Comparison of ENCODE assay signal across 22 mouse cellular contexts in genomic region chr4:24758954-24759353, GRCm38 (mm10).
DNase-seq lines count a peak whose midpoint lies in the region; ATAC-seq lines count a peak whose summit lies in the region.
"Had no signal": no experiment of that assay in that cellular context is flagged by ENCODE, and none has a peak within 500 bp of the region (broad histone marks: within the 10 kb centered on the region; RNA-seq: fewer than 3 reads in every experiment).

No protein-coding gene starts in this region.

- WGBS in hindbrain, embryonic 16.5 days, result 83% methylated on average over 1 of the region's 1 CpGs

- no peaks in the 10 kb centered on the region for H3K27me3 ChIP-seq in hindbrain, embryonic 16.5 days (replicated peaks; ENCODE audit: control insufficient read depth, insufficient read depth, low read length)
- H3K27me3 ChIP-seq: CH12.LX; embryonic facial prominence, embryonic 12.5 days; forebrain, embryonic 13.5 days; hindbrain, embryonic 15.5 days; midbrain, embryonic 13.5 days had no signal

- no peaks in the 10 kb centered on the region for H3K9me3 ChIP-seq in hindbrain, embryonic 16.5 days (ENCODE audit: control insufficient read depth, low read length)
- H3K9me3 ChIP-seq: embryonic facial prominence, embryonic 12.5 days; forebrain, embryonic 13.5 days; hindbrain, embryonic 15.5 days; limb, embryonic 10.5 days; midbrain, embryonic 13.5 days had no signal

- H3K4me3 ChIP-seq in hindbrain, embryonic 16.5 days (ENCODE audit: low read length), result no peak overlapping the region
- H3K4me3 ChIP-seq: embryonic facial prominence, embryonic 12.5 days; erythroblast, embryonic 14.5 days; forebrain, embryonic 13.5 days; hindbrain, embryonic 15.5 days; limb, embryonic 10.5 days; midbrain, embryonic 13.5 days had no signal

- H3K4me2 ChIP-seq in hindbrain, embryonic 16.5 days (ENCODE audit: low read length), result no peak overlapping the region
- H3K4me2 ChIP-seq: embryonic facial prominence, embryonic 12.5 days; forebrain, embryonic 13.5 days; hindbrain, embryonic 15.5 days; midbrain, embryonic 13.5 days had no signal

- H3K9ac ChIP-seq in hindbrain, embryonic 16.5 days (ENCODE audit: low read depth, low read length), result no peak overlapping the region
- H3K9ac ChIP-seq: embryonic facial prominence, embryonic 12.5 days; forebrain, embryonic 13.5 days; hindbrain, embryonic 15.5 days; liver, postnatal 0 days; midbrain, embryonic 13.5 days had no signal

- DNase-seq in frontal cortex, postnatal 14 days (ENCODE audit: low spot score in 2 of 2), result no peak
- DNase-seq in right cerebral cortex, postnatal 25 days, result peak; percentile 14
- DNase-seq in right cerebral cortex, postnatal 14 days, result no peak
- peak; percentile 56 for DNase-seq in layer of hippocampus, adult 9-10 months (ENCODE audit: low spot score)
- DNase-seq: gastrocnemius, postnatal 14 days; heart, adult 18-20 months; heart, postnatal 36 days; kidney, postnatal 4 days; liver, postnatal 0 days; lung, postnatal 10 days; thymus, postnatal 36 days had no signal

- peak; percentile 88 for ATAC-seq in frontal cortex, adult (ENCODE audit: low TSS enrichment)
- ATAC-seq in activated CD4-positive, CD25-positive, alpha-beta regulatory T cell, adult 4 months, result no peak
- ATAC-seq in hindbrain, embryonic 16.5 days, result no peak
- ATAC-seq: forebrain, embryonic 13.5 days; intestine, embryonic 16.5 days; liver, postnatal 0 days; midbrain, embryonic 13.5 days had no signal

- H3K36me3 ChIP-seq in hindbrain, embryonic 16.5 days (ENCODE audit: control insufficient read depth, insufficient read depth, low read length), result no peaks in the 10 kb centered on the region
- H3K36me3 ChIP-seq: embryonic facial prominence, embryonic 12.5 days; hindbrain, embryonic 15.5 days; limb, embryonic 10.5 days; midbrain, embryonic 13.5 days had no signal

- H3K4me1 ChIP-seq in hindbrain, embryonic 16.5 days (ENCODE audit: control insufficient read depth, insufficient read depth, low read depth, low read length), result no peaks in the 10 kb centered on the region
- H3K4me1 ChIP-seq: embryonic facial prominence, embryonic 12.5 days; forebrain, embryonic 13.5 days; hindbrain, embryonic 15.5 days; limb, embryonic 10.5 days; midbrain, embryonic 13.5 days had no signal

- no peak overlapping the region for H3K27ac ChIP-seq in hindbrain, embryonic 16.5 days (ENCODE audit: low read depth, low read length)
- H3K27ac ChIP-seq: embryonic facial prominence, embryonic 12.5 days; forebrain, embryonic 13.5 days; hindbrain, embryonic 15.5 days; limb, embryonic 10.5 days; midbrain, embryonic 13.5 days had no signal

Comparison
In these comparisons a context has a peak if more than half of its experiments do, and no peak if none do; other contexts are left out.
1. DNase-seq: peak in right cerebral cortex, postnatal 25 days (single experiment) and layer of hippocampus, adult 9-10 months (single experiment); none in frontal cortex, postnatal 14 days (0 of 2) and right cerebral cortex, postnatal 14 days (single experiment).